Comparison of ENCODE assay signal across 12 mouse cellular contexts in genomic region chr12:81698011-81698410, GRCm38 (mm10).
DNase-seq lines count a peak whose midpoint lies in the region; ATAC-seq and TF ChIP-seq lines count a peak whose summit lies in the region.
"Had no signal": no experiment of that assay in that cellular context is flagged by ENCODE, and none has a peak within 500 bp of the region (broad histone marks: within the 10 kb centered on the region; RNA-seq: fewer than 3 reads in every experiment).

No protein-coding gene starts in this region.

- DNase-seq in heart, postnatal 0 days (ENCODE audit: low spot score) = peak; percentile 13
- DNase-seq in heart, postnatal 14 days = no peak
- peak; percentile 38 for DNase-seq in lung, postnatal 14 days
- no peak for DNase-seq in spleen, postnatal 36 days (ENCODE audit: low spot score in 2 of 2)
- DNase-seq in hindbrain, embryonic 14.5 days (ENCODE audit: low spot score) = no peak
- DNase-seq: liver; right cerebral cortex, postnatal 25 days; thymus, postnatal 25 days had no signal

- H3K9ac ChIP-seq in heart, postnatal 0 days (replicated peaks; ENCODE audit: low read depth, low read length) = no peak overlapping the region
- no peak overlapping the region for H3K9ac ChIP-seq in intestine, embryonic 15.5 days
- no peak overlapping the region for H3K9ac ChIP-seq in stomach, embryonic 16.5 days (ENCODE audit: low read length)
- H3K9ac ChIP-seq in hindbrain, embryonic 14.5 days = no peak overlapping the region
- H3K9ac ChIP-seq: hindbrain, embryonic 15.5 days had no signal

- intact Hi-C loops in heart, postnatal 14 days (cut with DNase I) = loop anchor here (5.0 kb wide), 1 partner anchor 66 kb away; the partner anchor contains the start of gene Ttc9

- H3K27me3 ChIP-seq in heart, postnatal 0 days (ENCODE audit: control insufficient read depth, insufficient read depth, low read length) = no peaks in the 10 kb centered on the region
- no peaks in the 10 kb centered on the region for H3K27me3 ChIP-seq in intestine, embryonic 15.5 days (replicated peaks)
- no peaks in the 10 kb centered on the region for H3K27me3 ChIP-seq in stomach, embryonic 16.5 days (ENCODE audit: control insufficient read depth, insufficient read depth, low read length)
- H3K27me3 ChIP-seq in hindbrain, embryonic 14.5 days (ENCODE audit: control insufficient read depth, insufficient read depth, low read length) = no peaks in the 10 kb centered on the region
- H3K27me3 ChIP-seq: hindbrain, embryonic 15.5 days had no signal

- TF ChIP-seq CTCF in heart, postnatal 0 days (IDR thresholded peaks at IDR 0.05; ENCODE audit: low read depth) = no peak

- no peak overlapping the region for H3K4me2 ChIP-seq in heart, postnatal 0 days (ENCODE audit: low read depth, low read length)
- H3K4me2 ChIP-seq in intestine, embryonic 15.5 days (replicated peaks) = no peak overlapping the region
- no peak overlapping the region for H3K4me2 ChIP-seq in stomach, embryonic 16.5 days (ENCODE audit: low read depth, low read length)
- no peak overlapping the region for H3K4me2 ChIP-seq in hindbrain, embryonic 14.5 days (replicated peaks)
- H3K4me2 ChIP-seq: hindbrain, embryonic 15.5 days had no signal

- no peak overlapping the region for H3K4me3 ChIP-seq in heart, postnatal 0 days (ENCODE audit: low read depth, low read length)
- H3K4me3 ChIP-seq in intestine, embryonic 15.5 days (replicated peaks) = no peak overlapping the region
- no peak overlapping the region for H3K4me3 ChIP-seq in stomach, embryonic 16.5 days (replicated peaks; ENCODE audit: low read length)
- H3K4me3 ChIP-seq in hindbrain, embryonic 14.5 days (replicated peaks; ENCODE audit: low read length) = no peak overlapping the region
- H3K4me3 ChIP-seq: hindbrain, embryonic 15.5 days had no signal

- TF ChIP-seq EP300 in heart, postnatal 0 days (IDR thresholded peaks at IDR 0.05; ENCODE audit: low read depth) = no peak

- no peak overlapping the region for H3K27ac ChIP-seq in heart, postnatal 0 days (ENCODE audit: low read depth)
- no peak overlapping the region for H3K27ac ChIP-seq in intestine, embryonic 15.5 days
- peak overlapping the region; percentile 48; the same call in 1 of the 2 replicates for H3K27ac ChIP-seq in stomach, embryonic 16.5 days (ENCODE audit: low read length)
- H3K27ac ChIP-seq in hindbrain, embryonic 14.5 days = no peak overlapping the region
- H3K27ac ChIP-seq: hindbrain, embryonic 15.5 days had no signal

- 29% methylated on average over 4 of the region's 4 CpGs for WGBS in heart, postnatal 0 days
- 28% methylated on average over 4 of the region's 4 CpGs for WGBS in intestine, embryonic 15.5 days
- 25% methylated on average over 4 of the region's 4 CpGs for WGBS in stomach, embryonic 16.5 days
- WGBS in hindbrain, embryonic 14.5 days = 81% methylated on average over 4 of the region's 4 CpGs

- H3K9me3 ChIP-seq in heart, postnatal 0 days (replicated peaks; ENCODE audit: control insufficient read depth, low read length) = no peaks in the 10 kb centered on the region
- no peaks in the 10 kb centered on the region for H3K9me3 ChIP-seq in intestine, embryonic 15.5 days
- no peaks in the 10 kb centered on the region for H3K9me3 ChIP-seq in stomach, embryonic 16.5 days (replicated peaks; ENCODE audit: control insufficient read depth, low read length)
- no peaks in the 10 kb centered on the region for H3K9me3 ChIP-seq in hindbrain, embryonic 14.5 days (ENCODE audit: control insufficient read depth, low read length)
- H3K9me3 ChIP-seq: hindbrain, embryonic 15.5 days had no signal

- ATAC-seq in heart, postnatal 0 days (ENCODE audit: insufficient read depth, low read depth) = no peak
- ATAC-seq in intestine, embryonic 15.5 days = peak; percentile 71
- ATAC-seq in stomach, embryonic 16.5 days (ENCODE audit: insufficient read depth, low FRiP score) = peak; percentile 89
- ATAC-seq in hindbrain, embryonic 14.5 days (ENCODE audit: low FRiP score) = no peak
- ATAC-seq in frontal cortex, adult (ENCODE audit: low TSS enrichment) = no peak

- no peaks in the 10 kb centered on the region for H3K36me3 ChIP-seq in heart, postnatal 0 days (replicated peaks; ENCODE audit: control insufficient read depth, insufficient read depth, low read length)
- no peaks in the 10 kb centered on the region for H3K36me3 ChIP-seq in intestine, embryonic 15.5 days
- H3K36me3 ChIP-seq in stomach, embryonic 16.5 days (ENCODE audit: control insufficient read depth, insufficient read depth, low read length) = no peaks in the 10 kb centered on the region
- no peaks in the 10 kb centered on the region for H3K36me3 ChIP-seq in hindbrain, embryonic 14.5 days (replicated peaks; ENCODE audit: control insufficient read depth, insufficient read depth)
- H3K36me3 ChIP-seq: hindbrain, embryonic 15.5 days had no signal

- no peaks in the 10 kb centered on the region for H3K4me1 ChIP-seq in heart, postnatal 0 days (ENCODE audit: control insufficient read depth, insufficient read depth)
- H3K4me1 ChIP-seq in intestine, embryonic 15.5 days (replicated peaks) = no peaks in the 10 kb centered on the region
- peaks cover 6% of the 10 kb centered on the region; the same call in 1 of the 2 replicates for H3K4me1 ChIP-seq in stomach, embryonic 16.5 days (ENCODE audit: control insufficient read depth, insufficient read depth, low read length)
- H3K4me1 ChIP-seq in hindbrain, embryonic 14.5 days (replicated peaks; ENCODE audit: control insufficient read depth, insufficient read depth, low read length) = no peaks in the 10 kb centered on the region
- H3K4me1 ChIP-seq: hindbrain, embryonic 15.5 days had no signal

Comparison
In these comparisons a context has a peak if more than half of its experiments do, and no peak if none do; other contexts are left out.
1. DNase-seq: peak in heart, postnatal 0 days (single experiment) and lung, postnatal 14 days (single experiment); none in heart, postnatal 14 days (0 of 2), spleen, postnatal 36 days (0 of 2) and hindbrain, embryonic 14.5 days (single experiment).
2. ATAC-seq: peak in intestine, embryonic 15.5 days (single experiment) and stomach, embryonic 16.5 days (single experiment); none in heart, postnatal 0 days (single experiment), hindbrain, embryonic 14.5 days (single experiment) and frontal cortex, adult (single experiment).